Comparison of ENCODE assay signal across 41 mouse cellular contexts in genomic region chr10:94335047-94335446, GRCm38 (mm10). TPM values are rescaled to one million over a fixed set of nuclear protein-coding genes. Genes with fewer than 3 reads are reported as not detected.
"Had no signal": no experiment of that assay in that cellular context is flagged by ENCODE, and none has a peak within 500 bp of the region (broad histone marks: within the 10 kb centered on the region; RNA-seq: fewer than 3 reads in every experiment).

No protein-coding gene starts in this region.

- H3K4me1 ChIP-seq: hindbrain, embryonic 10.5 days; hindbrain, embryonic 12.5 days; intestine, embryonic 15.5 days had no signal

- DNase-seq: heart, postnatal 10 days; heart, postnatal 14 days; heart, postnatal 36 days; heart, postnatal 4 days; kidney, adult 11 months; kidney, adult 18-20 months; kidney, adult 2 months; kidney, adult 8-10 months; kidney, adult 9 months; kidney, postnatal 10 days; kidney, postnatal 14 days; kidney, postnatal 25 days; kidney, postnatal 36 days; kidney, postnatal 4 days; layer of hippocampus, adult 9-11 months; layer of hippocampus, postnatal 36 days had no signal

- H3K27ac ChIP-seq: heart, embryonic 13.5 days; heart, embryonic 15.5 days; hindbrain, embryonic 10.5 days; hindbrain, embryonic 12.5 days; hindbrain, embryonic 13.5 days; hindbrain, embryonic 14.5 days; hindbrain, embryonic 15.5 days; hindbrain, postnatal 0 days; intestine, embryonic 15.5 days; kidney, embryonic 15.5 days; kidney, postnatal 0 days; layer of hippocampus, adult 2 months; left cerebral cortex, adult 2 months had no signal

- H3K4me3 ChIP-seq: heart, embryonic 12.5 days; heart, embryonic 13.5 days; heart, embryonic 15.5 days; hindbrain, embryonic 10.5 days; hindbrain, embryonic 12.5 days; hindbrain, embryonic 13.5 days; hindbrain, embryonic 15.5 days; intestine, embryonic 15.5 days; kidney, embryonic 15.5 days; layer of hippocampus, adult 2 months; left cerebral cortex, adult 2 months had no signal

- H3K9ac ChIP-seq: heart, embryonic 12.5 days; heart, embryonic 13.5 days; heart, embryonic 15.5 days; hindbrain, embryonic 12.5 days; hindbrain, embryonic 13.5 days; hindbrain, embryonic 14.5 days; hindbrain, embryonic 15.5 days; intestine, embryonic 15.5 days; kidney, embryonic 15.5 days had no signal

- ATAC-seq: hindbrain, embryonic 16.5 days; hindbrain, postnatal 0 days; inflammation-experienced regulatory T-cells, adult 6 months; intestine, embryonic 15.5 days; intestine, embryonic 16.5 days; intestine, postnatal 0 days had no signal

- H3K4me2 ChIP-seq: heart, embryonic 11.5 days; heart, embryonic 12.5 days; heart, embryonic 13.5 days; heart, embryonic 15.5 days; hindbrain, embryonic 12.5 days; hindbrain, embryonic 13.5 days; hindbrain, embryonic 14.5 days; hindbrain, embryonic 15.5 days; intestine, embryonic 15.5 days; kidney, embryonic 15.5 days had no signal

- H3K27me3 ChIP-seq: heart, embryonic 12.5 days; heart, embryonic 13.5 days; heart, embryonic 15.5 days; hindbrain, embryonic 12.5 days; hindbrain, embryonic 13.5 days; hindbrain, embryonic 15.5 days; intestine, embryonic 15.5 days; kidney, embryonic 15.5 days had no signal

- H3K36me3 ChIP-seq: heart, embryonic 12.5 days; heart, embryonic 13.5 days; heart, embryonic 15.5 days; hindbrain, embryonic 10.5 days; hindbrain, embryonic 12.5 days; hindbrain, embryonic 13.5 days; hindbrain, embryonic 15.5 days; intestine, embryonic 15.5 days; kidney, embryonic 15.5 days had no signal

- H3K9me3 ChIP-seq: heart, embryonic 12.5 days; heart, embryonic 13.5 days; heart, embryonic 15.5 days; hindbrain, embryonic 12.5 days; hindbrain, embryonic 13.5 days; hindbrain, embryonic 15.5 days; intestine, embryonic 15.5 days; kidney, embryonic 15.5 days had no signal

RNA-seq across cellular contexts. Expression of gene Gm4792, which starts 36.5 kb away (rescaled TPM):
- polyA plus RNA-seq: heart, embryonic 11.5 days; heart, embryonic 12.5 days; heart, embryonic 13.5 days; heart, embryonic 14.5 days; heart, embryonic 15.5 days; heart, postnatal 0 days; inflammation-experienced regulatory T-cells, adult 6 months; intestine, embryonic 14.5 days; intestine, embryonic 15.5 days; intestine, embryonic 16.5 days; intestine, postnatal 0 days; kidney, adult 2 months; kidney, embryonic 14.5 days; kidney, embryonic 15.5 days; kidney, embryonic 16.5 days; kidney, postnatal 0 days; large intestine, adult 2 months had no signal
